Mouse (Mus musculus) C2C12 (cell line): ENCODE measurements at regions not wholly inside any gene's neighbourhood (a gene's known extent, or its start where the extent isn't known, plus 50 kb on each side); places are given as distances from the start of the nearest gene placed in this dataset.
A peak's percentile ranks its signal among the peaks of the same experiment; 100 is the strongest.

Source experiments
- H3K27me3 ChIP-seq: one replicate; pipeline ENCODE4 v1.6.1; 2011; ENCODE audit not compliant: control insufficient read depth, insufficient read depth, insufficient read length
- H3K36me3 ChIP-seq: one replicate; pipeline ENCODE4 v1.6.1; 2011; ENCODE audit not compliant: control insufficient read depth, insufficient read depth
- H3K4me3 ChIP-seq: one replicate; pipeline ENCODE4 v1.5.1; 2011; ENCODE audit warnings: mild to moderate bottlenecking, control low read depth; ENCODE audit not compliant: poor library complexity, insufficient read depth, severe bottlenecking
- H3K79me2 ChIP-seq: one replicate; pipeline ENCODE4 v1.6.1; 2011; ENCODE audit not compliant: control insufficient read depth, insufficient read depth
- H3K79me3 ChIP-seq: one replicate; pipeline ENCODE4 v1.6.1; 2011; ENCODE audit warnings: low read depth, control low read depth
- H3ac ChIP-seq: one replicate; pipeline ENCODE3; 2011; ENCODE audit warnings: low read depth; ENCODE audit not compliant: control insufficient read depth, insufficient read length
- CEBPB ChIP-seq: IDR thresholded peaks from one replicate; pipeline ENCODE4 v1.6.1; 2011; ENCODE audit warnings: low read depth, mild to moderate bottlenecking, control low read depth, moderate library complexity
- CTCF ChIP-seq: IDR thresholded peaks from one replicate; pipeline ENCODE4 v1.5.1; 2011; ENCODE audit not compliant: control insufficient read depth, insufficient read depth, insufficient read length
- FOSL1 ChIP-seq: IDR thresholded peaks from one replicate; pipeline ENCODE4 v1.8.0; 2011; ENCODE audit warnings: mild to moderate bottlenecking, low read length; ENCODE audit not compliant: poor library complexity, insufficient read depth, severe bottlenecking
- MAX ChIP-seq: IDR thresholded peaks from one replicate; pipeline ENCODE4 v1.6.1; 2011; ENCODE audit warnings: mild to moderate bottlenecking, control low read depth
- MYOD1 ChIP-seq: IDR thresholded peaks from one replicate; pipeline ENCODE4 v1.6.1; 2011; ENCODE audit warnings: low read depth; ENCODE audit not compliant: control insufficient read depth, insufficient read length
- MYOG ChIP-seq: IDR thresholded peaks from one replicate; pipeline ENCODE4 v1.6.1; 2011; ENCODE audit not compliant: control insufficient read depth, insufficient read length; ENCODE audit errors: extremely low read depth
- USF1 ChIP-seq: IDR thresholded peaks from one replicate; pipeline ENCODE4 v1.6.1; 2011; ENCODE audit warnings: low read depth, mild to moderate bottlenecking, control low read depth, moderate library complexity

DNA sequence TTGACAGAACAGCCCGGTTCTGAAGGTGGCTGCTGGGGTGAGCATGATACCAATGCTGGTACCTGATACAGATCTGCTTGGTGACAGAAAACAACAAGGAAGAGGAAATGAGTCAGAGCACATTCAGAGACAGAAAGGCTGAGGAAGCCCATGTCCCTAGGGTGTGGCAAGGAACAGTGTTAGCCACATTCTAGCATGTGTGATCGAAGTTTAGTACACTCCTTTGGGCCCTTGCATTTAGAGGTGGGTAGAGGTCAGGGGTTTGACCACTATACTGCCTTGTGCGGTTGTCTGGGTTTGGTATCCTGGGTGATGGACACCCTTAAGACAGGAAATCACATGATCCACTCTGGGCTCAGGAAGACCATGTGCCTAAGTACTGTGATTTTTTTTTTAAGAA, 695.9 kb downstream of the Gm9195 start:
- no peak overlapping the region for H3ac ChIP-seq
- TF ChIP-seq CEBPB (no peak), USF1 (peak; percentile 81), MAX (no peak), CTCF (no peak), MYOG (no peak), MYOD1 (peak; percentile 19), FOSL1 (no peak)
- no peaks in the 10 kb centered on the region for H3K27me3 ChIP-seq
- H3K79me3 ChIP-seq = no peaks in the 10 kb centered on the region
- no peaks in the 10 kb centered on the region for H3K36me3 ChIP-seq
- H3K4me3 ChIP-seq = no peak overlapping the region
- no peaks in the 10 kb centered on the region for H3K79me2 ChIP-seq

DNA sequence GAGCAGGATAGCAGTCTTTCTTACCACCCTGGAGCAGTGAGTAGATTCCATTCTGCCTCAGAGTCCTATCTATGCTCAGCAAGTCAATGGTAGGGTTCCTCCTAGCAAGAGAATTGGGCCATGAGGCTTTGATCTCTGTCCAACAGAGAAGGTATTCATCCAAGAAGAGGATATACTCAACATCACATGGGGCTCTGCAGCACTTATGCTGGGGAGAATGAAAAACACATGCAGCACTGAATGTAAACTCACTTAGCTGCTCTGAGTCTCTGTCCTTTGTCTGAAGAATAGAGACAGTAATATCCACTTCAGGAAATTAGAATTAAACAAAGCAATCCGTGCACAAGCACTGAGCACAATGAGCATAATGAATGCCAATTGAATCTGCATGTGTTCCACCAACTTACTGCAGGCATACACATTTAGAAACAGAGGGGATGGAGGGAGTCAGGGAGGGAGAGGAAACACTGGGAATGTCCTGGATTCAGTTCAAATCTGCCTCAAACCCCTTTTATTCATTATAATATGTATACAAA, 714.6 kb downstream of the Gm9195 start:
- no peaks in the 10 kb centered on the region for H3K27me3 ChIP-seq
- no peak overlapping the region for H3ac ChIP-seq
- TF ChIP-seq FOSL1 (no peak), MAX (no peak), MYOG (no peak), MYOD1 (no peak), CEBPB (no peak)
- H3K4me3 ChIP-seq = no peak overlapping the region
- no peaks in the 10 kb centered on the region for H3K79me3 ChIP-seq
- no peaks in the 10 kb centered on the region for H3K79me2 ChIP-seq
- H3K36me3 ChIP-seq = no peaks in the 10 kb centered on the region

DNA sequence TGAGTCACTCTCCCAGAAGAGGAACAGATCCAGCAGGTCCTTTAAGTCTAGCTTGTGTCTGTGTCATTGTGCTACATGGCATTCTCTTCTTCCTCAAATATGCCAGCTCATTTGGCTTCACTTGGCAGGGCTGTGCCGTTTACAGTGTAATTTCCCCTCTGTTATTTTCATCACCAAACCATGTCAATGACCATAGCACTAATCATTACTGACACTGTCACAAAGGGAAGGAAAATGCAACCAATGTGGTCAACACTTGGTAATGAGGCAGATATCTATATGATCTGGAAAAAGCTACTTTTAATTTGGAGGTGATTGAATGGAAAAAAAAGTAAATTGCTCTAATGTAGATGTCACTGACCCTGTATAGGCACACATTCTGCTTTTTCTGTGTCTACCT, 724.8 kb downstream of the Gm9195 start:
- TF ChIP-seq CTCF (no peak), CEBPB (no peak), MYOG (no peak), MYOD1 (no peak), USF1 (no peak), FOSL1 (no peak), MAX (no peak)
- Histone ChIP-seq H3K36me3 (no peaks in the 10 kb centered on the region), H3K79me2 (no peaks in the 10 kb centered on the region), H3ac (no peak overlapping the region), H3K27me3 (no peaks in the 10 kb centered on the region), H3K79me3 (no peaks in the 10 kb centered on the region), H3K4me3 (no peak overlapping the region)

DNA sequence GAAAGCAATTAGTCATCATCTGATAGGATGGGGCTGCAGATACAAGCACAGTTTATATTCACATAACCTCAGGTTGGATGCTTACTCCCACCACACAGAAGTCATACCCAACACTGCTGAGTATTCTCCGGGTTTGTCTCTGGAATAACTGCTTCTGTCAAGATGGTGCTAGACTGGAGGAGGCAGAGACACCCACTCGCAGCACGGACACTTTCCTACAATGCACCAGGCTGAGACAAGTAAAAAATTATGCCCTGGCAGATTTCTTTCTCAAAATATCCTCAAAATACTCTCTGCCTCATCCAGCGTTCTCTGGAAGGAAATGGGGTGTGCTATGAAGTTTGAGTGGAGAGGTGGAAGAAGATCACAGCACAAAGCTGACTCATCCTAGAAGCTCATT, 763.1 kb downstream of the Gm9195 start:
- no peaks in the 10 kb centered on the region for H3K79me3 ChIP-seq
- H3K36me3 ChIP-seq = no peaks in the 10 kb centered on the region
- no peaks in the 10 kb centered on the region for H3K79me2 ChIP-seq
- H3K27me3 ChIP-seq = no peaks in the 10 kb centered on the region
- no peak overlapping the region for H3K4me3 ChIP-seq
- TF ChIP-seq USF1 (no peak), CEBPB (no peak), CTCF (no peak), MYOG (no peak), MYOD1 (no peak)
- H3ac ChIP-seq = no peak overlapping the region

DNA sequence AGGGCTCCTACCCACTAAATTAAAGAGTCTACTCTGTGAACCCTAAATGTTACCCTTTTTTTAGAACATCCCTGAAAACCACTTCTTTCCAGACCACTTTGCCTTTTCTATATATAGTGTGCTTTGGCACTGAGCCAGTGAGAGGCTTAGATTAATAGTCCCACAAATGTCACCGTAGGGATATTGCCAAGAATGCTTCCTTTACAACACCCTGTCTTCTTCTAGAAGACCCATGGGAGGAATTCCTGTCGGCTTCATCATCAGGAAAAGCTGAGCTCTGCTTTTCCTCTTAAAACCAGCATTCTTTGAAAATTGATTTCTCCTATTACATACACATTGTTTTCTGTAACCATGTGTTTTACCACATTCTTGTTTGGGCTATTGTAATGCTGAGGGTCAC, 768.1 kb downstream of the Gm9195 start:
- no peak overlapping the region for H3ac ChIP-seq

More for the DNA sequence above, 768.1 kb downstream of the Gm9195 start:
- TF ChIP-seq FOSL1 (no peak), USF1 (no peak), CEBPB (no peak), MYOG (no peak), MYOD1 (no peak), MAX (no peak), CTCF (no peak)
- Histone ChIP-seq H3K79me3 (no peaks in the 10 kb centered on the region), H3K79me2 (no peaks in the 10 kb centered on the region), H3K4me3 (no peak overlapping the region), H3K27me3 (no peaks in the 10 kb centered on the region), H3K36me3 (no peaks in the 10 kb centered on the region)
